Mouse (Mus musculus) lung, embryonic 15.5 days (tissue): Measurements from ENCODE around the gene Spag7. TPM values are rescaled to one million over a fixed set of nuclear protein-coding genes. Genes with fewer than 3 reads are reported as not detected.

Source experiments
- ATAC-seq: fragments of 200-750 bp; cut with Nextera tagmentation; 2 replicates; pipeline ENCODE4 v1.8.0; 2017; ENCODE audit warnings: moderate number of reproducible peaks, borderline replicate concordance; ENCODE audit not compliant: low FRiP score, low TSS enrichment; ENCODE audit errors: extremely low read depth
- H3K27ac ChIP-seq: fragments of 300-500 bp; sonication (generic); 2 replicates; pipeline ENCODE4 v1.5.1; 2015; ENCODE audit warnings: moderate library complexity, mild to moderate bottlenecking, inconsistent platforms
- H3K27me3 ChIP-seq: fragments of 300-500 bp; sonication (generic); 2 replicates; pipeline ENCODE4 v1.6.1; 2015; ENCODE audit warnings: inconsistent platforms
- H3K36me3 ChIP-seq: fragments of 300-500 bp; sonication (generic); 2 replicates; pipeline ENCODE4 v1.6.1; 2015; ENCODE audit warnings: inconsistent platforms
- H3K4me1 ChIP-seq: fragments of 300-500 bp; sonication (generic); 2 replicates; pipeline ENCODE4 v1.6.1; 2015; ENCODE audit warnings: inconsistent platforms
- H3K4me2 ChIP-seq: fragments of 300-500 bp; sonication (generic); 2 replicates; pipeline ENCODE4 v1.6.1; 2015; ENCODE audit warnings: inconsistent platforms, mild to moderate bottlenecking, moderate library complexity
- H3K4me3 ChIP-seq: fragments of 300-500 bp; sonication (generic); 2 replicates; pipeline ENCODE4 v1.5.1; 2015; ENCODE audit warnings: mild to moderate bottlenecking, inconsistent platforms
- H3K9ac ChIP-seq: fragments of 300-500 bp; sonication (generic); 2 replicates; pipeline ENCODE4 v1.6.1; 2015; ENCODE audit warnings: inconsistent platforms
- H3K9me3 ChIP-seq: fragments of 300-500 bp; sonication (generic); 2 replicates; pipeline ENCODE4 v1.6.1; 2016; ENCODE audit warnings: inconsistent platforms
- whole genome bisulfite sequencing: fragments of 180-500 bp; shearing (Covaris S2); methylation state at CpG from one replicate; pipeline ENCODE4 v1.1.7; 2015; 5-methylcytosine and 5-hydroxymethylcytosine counted together
- polyA plus RNA-seq: library from polyadenylated mRNA; unstranded; fragments of >200 nt; fragmentation: Nextera tagmentation; extraction: Ambion mirVana; gene quantifications from 2 replicates; pipeline ENCODE4 v1.2.1, GENCODE M21; 2015

Spag7 gene
- polyA plus RNA-seq, 1 experiment from 2014 or later: 170 TPM

DNA sequence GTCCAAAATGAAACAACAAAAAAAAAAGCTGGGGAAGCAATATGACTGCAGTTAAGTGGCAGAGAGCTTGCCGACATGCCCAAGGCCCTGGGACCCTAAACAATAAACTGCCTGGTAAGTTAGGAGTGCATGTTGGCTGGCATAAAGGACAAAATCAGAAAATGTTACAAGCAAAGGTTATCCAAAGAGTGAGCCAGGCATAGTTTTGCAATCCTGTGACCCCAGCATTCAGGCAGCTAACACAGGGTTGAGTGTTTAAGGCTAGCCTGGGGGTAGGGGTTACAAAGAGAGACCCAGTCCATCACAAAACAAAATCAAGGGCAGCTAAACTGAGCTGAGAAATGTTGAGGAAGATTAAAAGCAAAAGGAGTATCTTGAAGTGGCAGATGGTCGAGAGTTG is 29.8 kb upstream of the Spag7 start:
- 79% methylated on average over 2 of the region's 2 CpGs for WGBS
- H3K9ac ChIP-seq: no peak overlapping the region
- H3K4me2 ChIP-seq: no peak overlapping the region
- H3K4me3 ChIP-seq: no peak overlapping the region; the same call in 1 of the 2 replicates
- H3K36me3 ChIP-seq: peaks cover 7% of the 10 kb centered on the region
- no peaks in the 10 kb centered on the region for H3K9me3 ChIP-seq
- H3K4me1 ChIP-seq: peaks cover 24% of the 10 kb centered on the region
- no peak overlapping the region for H3K27ac ChIP-seq
- no peak for ATAC-seq
- no peaks in the 10 kb centered on the region for H3K27me3 ChIP-seq

DNA sequence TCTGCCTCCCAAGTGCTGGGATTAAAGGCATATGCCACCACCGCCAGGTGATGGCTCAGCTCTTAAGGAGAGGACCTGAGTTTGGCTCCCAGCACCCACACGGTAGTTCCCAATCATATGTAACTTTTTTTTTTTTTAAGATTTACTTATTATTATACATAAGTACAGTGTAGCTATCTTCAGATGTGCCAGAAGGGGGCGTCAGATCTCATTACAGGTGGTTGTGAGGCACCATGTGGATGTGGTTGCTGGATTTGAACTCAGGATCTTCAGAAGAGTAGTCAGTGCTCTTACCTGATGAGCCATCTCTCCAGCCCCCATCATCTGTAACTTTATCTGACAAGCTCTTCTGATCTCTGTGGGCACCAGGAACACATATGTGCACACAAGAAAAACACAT is 28.2 kb upstream of the Spag7 start:
- Histone ChIP-seq H3K4me1 (peaks cover 19% of the 10 kb centered on the region), H3K4me3 (no peak overlapping the region), H3K9ac (no peak overlapping the region), H3K27me3 (no peaks in the 10 kb centered on the region), H3K4me2 (no peak overlapping the region), H3K9me3 (no peaks in the 10 kb centered on the region), H3K27ac (no peak overlapping the region), H3K36me3 (no peaks in the 10 kb centered on the region)
- WGBS: 69% methylated on average over 3 of the region's 3 CpGs
- ATAC-seq: no peak

DNA sequence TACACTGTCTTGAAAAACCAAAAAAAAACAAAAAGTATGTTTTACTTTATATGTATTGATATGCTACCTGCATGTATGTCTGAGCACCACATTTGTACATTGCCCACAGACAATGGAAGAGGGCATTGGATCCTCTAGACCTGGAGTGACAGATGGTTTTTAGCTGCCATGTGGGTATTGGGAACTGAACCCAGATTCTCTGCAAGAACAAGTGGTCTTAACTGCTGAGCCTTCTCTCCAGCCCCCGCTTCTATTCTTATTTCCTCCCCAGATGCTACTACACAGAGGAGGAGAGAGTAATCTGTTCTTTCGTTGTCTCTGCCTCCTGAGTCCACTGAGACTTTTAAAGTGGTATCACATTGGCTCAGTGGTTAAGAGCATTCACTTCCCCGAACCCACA is 24.3 kb upstream of the Spag7 start:
- no peak for ATAC-seq
- 62% methylated on average over 3 of the region's 3 CpGs for WGBS
- Histone ChIP-seq H3K27ac (no peak overlapping the region), H3K9me3 (no peaks in the 10 kb centered on the region), H3K36me3 (no peaks in the 10 kb centered on the region), H3K27me3 (no peaks in the 10 kb centered on the region), H3K4me2 (no peak overlapping the region), H3K4me3 (no peak overlapping the region), H3K9ac (no peak overlapping the region), H3K4me1 (peaks cover 6% of the 10 kb centered on the region)

DNA sequence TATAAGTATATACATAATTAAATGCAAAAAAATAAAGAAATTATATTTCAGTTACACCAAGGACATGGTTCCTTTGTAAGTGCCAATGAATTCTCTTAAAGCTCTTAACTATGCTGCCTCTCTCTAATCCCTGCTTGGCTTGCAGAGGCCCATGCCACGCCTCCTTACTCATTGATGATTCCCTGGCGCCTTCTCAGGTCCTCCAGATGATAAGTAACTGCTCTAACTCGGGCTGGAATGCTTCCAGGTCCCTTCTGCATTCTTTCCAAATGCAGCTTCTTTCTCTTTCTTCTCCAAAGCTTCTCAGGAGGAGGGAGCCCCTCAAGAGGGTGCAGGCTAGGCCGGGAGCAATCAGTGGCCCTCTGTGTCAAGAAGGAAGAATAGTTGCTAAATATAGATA is 20.4 kb upstream of the Spag7 start:
- no peak overlapping the region for H3K4me3 ChIP-seq
- H3K27ac ChIP-seq: no peak overlapping the region
- no peak for ATAC-seq
- H3K9me3 ChIP-seq: no peaks in the 10 kb centered on the region
- H3K4me1 ChIP-seq: peaks cover 22% of the 10 kb centered on the region
- H3K36me3 ChIP-seq: peaks cover 10% of the 10 kb centered on the region
- H3K9ac ChIP-seq: no peak overlapping the region
- 45% methylated on average over 4 of the region's 4 CpGs for WGBS
- no peaks in the 10 kb centered on the region for H3K27me3 ChIP-seq
- no peak overlapping the region for H3K4me2 ChIP-seq

DNA sequence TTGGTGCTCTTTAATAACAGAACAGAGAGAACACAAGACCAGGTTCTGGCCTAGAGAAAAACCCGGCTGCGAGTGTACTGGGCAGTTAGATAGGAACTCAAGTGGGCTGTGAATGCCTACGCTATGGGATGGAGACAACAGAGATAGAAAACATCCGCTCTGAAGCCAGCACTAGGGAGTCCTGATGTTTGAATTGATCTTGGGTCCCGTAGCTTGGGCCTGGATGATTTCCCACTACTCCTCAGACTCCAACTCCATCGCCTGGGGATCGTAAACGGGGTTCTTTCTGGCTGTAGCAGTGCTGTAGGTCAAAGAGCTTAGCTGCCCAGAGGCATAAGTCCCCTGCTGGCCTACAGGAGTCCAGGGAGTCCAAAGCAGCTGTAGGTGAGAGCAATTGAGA is 19.2 kb upstream of the Spag7 start:
- H3K27me3 ChIP-seq: no peaks in the 10 kb centered on the region
- H3K4me2 ChIP-seq: peak overlapping the region; percentile 91
- H3K36me3 ChIP-seq: peaks cover 22% of the 10 kb centered on the region
- peak overlapping the region; percentile 80 for H3K9ac ChIP-seq
- H3K4me3 ChIP-seq: peak overlapping the region; percentile 80
- no peak for ATAC-seq
- no peaks in the 10 kb centered on the region for H3K9me3 ChIP-seq
- WGBS: 12% methylated on average over 8 of the region's 8 CpGs
- H3K27ac ChIP-seq: peak overlapping the region; percentile 86
- peaks cover 22% of the 10 kb centered on the region for H3K4me1 ChIP-seq

DNA sequence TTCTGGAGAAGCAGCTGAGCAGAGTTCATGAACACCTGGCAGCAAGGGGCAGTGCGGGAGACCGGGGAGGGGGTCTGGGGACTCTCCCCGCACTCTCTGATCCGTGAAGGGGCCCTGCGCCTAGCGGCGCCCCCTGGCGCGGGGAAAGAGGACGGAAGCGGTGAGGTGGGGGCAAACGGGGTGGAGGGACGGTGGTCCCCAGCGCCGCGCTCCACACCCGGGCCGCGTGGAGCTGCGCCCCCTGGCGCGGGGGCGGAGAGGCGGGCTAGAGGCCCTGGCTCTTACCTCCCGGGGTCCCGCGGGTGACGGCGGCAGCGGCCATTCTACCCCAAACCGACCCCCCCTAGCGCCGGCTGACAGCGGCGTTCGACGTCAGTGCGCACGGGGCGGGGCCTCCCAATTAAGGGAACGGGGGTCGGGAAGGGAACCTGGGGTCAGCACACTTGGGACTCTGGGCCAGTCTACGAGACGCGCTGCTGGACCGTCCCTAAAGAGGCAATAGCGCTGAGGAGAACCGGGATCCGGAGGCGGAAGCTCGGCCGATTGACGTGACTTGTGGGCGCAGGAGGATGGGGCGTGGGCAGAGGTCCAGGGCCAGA is 18.5 kb upstream of the Spag7 start, which contains the start of gene Camta2:
Gene Camta2, minus strand, starts transcription at position 505 of the 599 bp plus-strand sequence.
- H3K36me3 ChIP-seq: peaks cover 27% of the 10 kb centered on the region
- no peaks in the 10 kb centered on the region for H3K9me3 ChIP-seq
- no peaks in the 10 kb centered on the region for H3K27me3 ChIP-seq
- peak within 1 kb of the TSS; percentile 80 for H3K4me3 ChIP-seq
- peak within 1 kb of the TSS; percentile 91 for H3K4me2 ChIP-seq
- WGBS: under 1% methylated on average over 42 of the region's 55 CpGs
- peak; percentile 92 for ATAC-seq
- peaks cover 23% of the 10 kb centered on the region for H3K4me1 ChIP-seq
- H3K9ac ChIP-seq: peak within 1 kb of the TSS; percentile 80
- peak within 1 kb of the TSS; percentile 86 for H3K27ac ChIP-seq

DNA sequence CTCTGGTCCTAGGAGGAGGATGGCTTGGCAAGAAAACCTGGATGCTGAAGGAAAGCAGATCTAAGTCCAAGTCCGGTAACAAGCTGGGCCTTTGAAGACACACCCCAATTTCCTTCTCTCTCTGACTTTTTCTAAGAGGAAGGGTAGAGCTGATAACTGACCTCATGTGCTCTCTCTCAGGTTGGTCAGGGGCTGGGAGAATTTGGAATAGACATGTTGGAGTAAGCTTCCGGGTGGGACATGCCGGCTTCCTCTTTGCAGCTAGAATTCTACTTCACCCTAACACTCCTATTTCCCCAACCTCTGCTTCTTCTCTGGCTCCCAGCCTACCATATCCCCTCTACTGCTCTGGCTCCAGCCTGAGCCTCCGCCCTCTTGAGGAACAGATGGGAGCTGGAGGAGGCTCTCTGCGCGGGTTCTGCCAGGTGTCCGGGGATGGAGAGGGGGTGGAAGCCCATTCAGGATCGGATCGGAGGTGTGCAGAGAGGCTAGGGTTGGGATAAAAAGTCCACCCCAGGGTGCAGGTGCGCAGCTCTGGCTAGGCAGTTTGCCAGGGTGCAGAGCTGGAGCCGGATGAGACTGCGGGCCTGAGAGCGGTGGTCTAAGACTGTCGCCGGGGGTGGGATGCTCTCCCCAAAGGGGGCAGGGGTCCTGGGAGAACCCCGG is 17.8 kb upstream of the Spag7 start:
- Histone ChIP-seq H3K27ac (peak overlapping the region; percentile 86), H3K9me3 (no peaks in the 10 kb centered on the region), H3K27me3 (no peaks in the 10 kb centered on the region), H3K36me3 (peaks cover 30% of the 10 kb centered on the region), H3K9ac (peak overlapping the region; percentile 80), H3K4me3 (peak overlapping the region; percentile 80), H3K4me2 (peak overlapping the region; percentile 91), H3K4me1 (peaks cover 30% of the 10 kb centered on the region)
- WGBS: 2% methylated on average over 16 of the region's 16 CpGs
- ATAC-seq: peak; percentile 58

DNA sequence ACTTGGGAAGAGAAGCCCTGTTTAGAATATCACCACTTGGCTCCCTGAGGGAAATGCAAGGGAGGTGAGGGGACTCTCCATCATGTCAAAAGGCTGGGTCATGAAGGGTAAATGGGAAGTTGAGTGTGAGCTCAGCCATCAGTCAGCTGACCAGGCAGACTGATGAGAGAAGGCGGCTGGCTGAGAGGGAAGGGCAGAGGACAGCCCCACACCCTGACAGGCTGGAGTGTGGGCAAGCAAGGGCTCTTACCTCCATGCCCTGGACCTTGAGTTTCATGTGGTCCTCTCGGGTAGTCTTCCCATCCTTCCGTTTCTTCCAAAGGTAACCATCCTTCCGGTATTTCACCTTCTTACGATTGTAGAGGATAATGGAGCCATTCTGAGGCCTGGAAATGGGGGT is 14.4 kb upstream of the Spag7 start:
- WGBS: 85% methylated on average over 5 of the region's 5 CpGs
- Histone ChIP-seq H3K27me3 (no peaks in the 10 kb centered on the region), H3K9ac (no peak overlapping the region), H3K4me2 (no peak overlapping the region), H3K4me1 (peaks cover 25% of the 10 kb centered on the region), H3K4me3 (no peak overlapping the region), H3K36me3 (peaks cover 52% of the 10 kb centered on the region), H3K27ac (no peak overlapping the region), H3K9me3 (no peaks in the 10 kb centered on the region)
- ATAC-seq: no peak

DNA sequence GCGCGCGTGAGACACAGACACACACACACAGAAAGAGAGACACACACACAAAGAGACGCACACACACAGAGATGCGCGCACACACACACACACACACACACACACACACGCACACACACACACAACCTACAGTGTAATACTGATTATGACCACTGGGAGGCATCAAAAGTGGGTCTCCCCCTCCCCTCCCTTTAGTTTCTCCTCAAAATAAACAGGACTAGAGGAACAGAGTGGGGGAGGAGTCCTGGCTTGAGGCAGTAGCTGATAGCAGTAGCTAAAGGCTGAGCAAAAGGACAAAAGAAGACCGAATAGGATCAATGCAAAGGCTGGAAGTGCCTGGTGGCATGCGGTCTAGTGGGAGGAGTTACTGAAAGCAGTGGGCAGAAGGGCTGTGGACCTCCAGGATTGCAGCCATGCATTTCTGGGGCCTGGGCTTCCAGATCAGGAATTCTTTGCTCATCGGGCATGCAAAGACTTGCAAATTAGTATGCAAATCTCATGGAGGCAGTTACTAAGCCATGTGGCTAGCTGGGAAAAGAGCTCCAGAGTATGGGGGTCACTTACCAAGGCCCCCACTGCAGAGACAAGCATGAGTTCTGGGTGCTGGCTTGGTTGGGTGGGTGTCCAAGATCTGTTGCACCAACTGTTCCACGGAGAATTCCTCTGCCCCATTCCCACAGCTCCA is 12.8 kb upstream of the Spag7 start:
- H3K27ac ChIP-seq: no peak overlapping the region
- H3K27me3 ChIP-seq: no peaks in the 10 kb centered on the region
- H3K4me1 ChIP-seq: peaks cover 17% of the 10 kb centered on the region
- peak; percentile 56 for ATAC-seq
- H3K4me2 ChIP-seq: no peak overlapping the region
- H3K36me3 ChIP-seq: peaks cover 54% of the 10 kb centered on the region
- H3K4me3 ChIP-seq: no peak overlapping the region
- WGBS: 31% methylated on average over 11 of the region's 11 CpGs
- no peak overlapping the region for H3K9ac ChIP-seq
- H3K9me3 ChIP-seq: no peaks in the 10 kb centered on the region

DNA sequence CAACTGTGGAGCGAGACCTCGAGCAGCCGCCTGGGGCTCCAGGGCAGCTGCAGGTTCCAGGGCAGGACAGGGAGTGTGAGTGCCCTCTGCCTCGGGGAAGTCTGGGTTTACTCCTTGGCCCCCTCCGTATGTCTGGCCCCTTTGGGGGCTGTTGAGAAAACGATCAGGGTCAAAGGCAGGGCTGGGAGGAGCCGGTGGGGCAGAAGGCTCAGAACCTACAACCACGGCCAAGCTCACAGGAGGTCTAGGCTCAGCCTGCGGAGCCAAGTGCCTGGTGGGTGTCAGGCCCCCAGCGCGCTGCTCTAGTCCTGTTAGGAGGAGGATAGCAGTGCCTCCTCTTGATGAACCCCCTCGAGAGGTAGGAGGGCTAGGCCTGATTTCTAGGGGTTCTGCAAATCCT is 12.0 kb upstream of the Spag7 start:
- no peak overlapping the region for H3K27ac ChIP-seq
- H3K9ac ChIP-seq: no peak overlapping the region
- H3K36me3 ChIP-seq: peaks cover 63% of the 10 kb centered on the region
- ATAC-seq: no peak
- H3K4me3 ChIP-seq: no peak overlapping the region
- no peaks in the 10 kb centered on the region for H3K9me3 ChIP-seq
- no peaks in the 10 kb centered on the region for H3K27me3 ChIP-seq
- 68% methylated on average over 12 of the region's 12 CpGs for WGBS
- no peak overlapping the region for H3K4me2 ChIP-seq
- H3K4me1 ChIP-seq: peaks cover 9% of the 10 kb centered on the region

DNA sequence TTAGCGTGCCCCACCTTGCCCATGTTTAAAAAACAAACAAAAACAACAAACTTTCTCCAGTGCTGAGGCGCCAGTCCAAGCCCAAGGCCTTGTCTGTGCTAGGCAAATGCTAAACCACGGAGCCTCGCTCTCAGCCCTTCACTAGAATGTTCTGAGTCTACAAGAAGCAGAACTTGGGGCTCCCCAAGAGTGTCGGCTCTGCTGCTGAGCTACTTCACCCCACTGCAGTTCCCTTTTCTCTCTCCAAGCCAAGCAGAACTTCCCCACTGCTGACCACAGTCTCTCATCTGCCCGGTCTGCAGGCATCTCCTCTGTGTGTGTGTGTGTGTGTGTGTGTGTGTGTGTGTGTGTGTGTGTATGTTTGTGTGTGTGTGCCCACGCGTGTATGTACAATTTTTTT is 10.7 kb upstream of the Spag7 start:
- 89% methylated on average over 7 of the region's 8 CpGs for WGBS
- no peak overlapping the region for H3K4me2 ChIP-seq
- no peak overlapping the region for H3K9ac ChIP-seq
- H3K36me3 ChIP-seq: peaks cover 62% of the 10 kb centered on the region
- H3K27ac ChIP-seq: no peak overlapping the region
- peaks cover 9% of the 10 kb centered on the region for H3K4me1 ChIP-seq
- H3K27me3 ChIP-seq: no peaks in the 10 kb centered on the region
- H3K4me3 ChIP-seq: no peak overlapping the region
- no peaks in the 10 kb centered on the region for H3K9me3 ChIP-seq
- ATAC-seq: no peak

DNA sequence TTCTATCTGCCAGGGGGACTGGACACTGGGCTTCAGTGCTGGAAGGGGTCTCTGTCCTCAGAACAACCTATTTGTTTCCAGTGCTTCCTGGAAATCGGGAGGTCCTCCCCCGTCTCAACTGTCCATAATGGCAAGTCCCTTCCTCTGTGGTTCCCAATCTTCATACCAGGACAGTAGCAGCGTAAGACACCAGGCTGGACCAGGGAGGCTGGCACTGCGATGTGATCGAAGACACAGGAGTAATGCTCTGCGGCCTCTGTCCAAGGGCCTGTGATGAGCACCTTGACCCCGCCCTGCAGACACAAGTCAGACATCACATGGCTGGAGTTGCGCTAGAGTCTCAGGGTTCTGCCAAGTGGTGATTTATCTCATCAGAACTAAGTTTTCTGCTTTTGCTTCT is 10.1 kb upstream of the Spag7 start:
- no peak overlapping the region for H3K4me3 ChIP-seq
- H3K27ac ChIP-seq: no peak overlapping the region
- H3K9me3 ChIP-seq: no peaks in the 10 kb centered on the region
- H3K9ac ChIP-seq: no peak overlapping the region
- ATAC-seq: no peak
- H3K36me3 ChIP-seq: peaks cover 61% of the 10 kb centered on the region
- H3K4me1 ChIP-seq: peaks cover 9% of the 10 kb centered on the region
- 94% methylated on average over 8 of the region's 8 CpGs for WGBS
- no peaks in the 10 kb centered on the region for H3K27me3 ChIP-seq
- H3K4me2 ChIP-seq: no peak overlapping the region
